Mouse (Mus musculus): ENCODE measurements at regions not wholly inside any gene's neighbourhood (a gene's known extent, or its start where the extent isn't known, plus 50 kb on each side); places are given as distances from the start of the nearest gene placed in this dataset.

DNA sequence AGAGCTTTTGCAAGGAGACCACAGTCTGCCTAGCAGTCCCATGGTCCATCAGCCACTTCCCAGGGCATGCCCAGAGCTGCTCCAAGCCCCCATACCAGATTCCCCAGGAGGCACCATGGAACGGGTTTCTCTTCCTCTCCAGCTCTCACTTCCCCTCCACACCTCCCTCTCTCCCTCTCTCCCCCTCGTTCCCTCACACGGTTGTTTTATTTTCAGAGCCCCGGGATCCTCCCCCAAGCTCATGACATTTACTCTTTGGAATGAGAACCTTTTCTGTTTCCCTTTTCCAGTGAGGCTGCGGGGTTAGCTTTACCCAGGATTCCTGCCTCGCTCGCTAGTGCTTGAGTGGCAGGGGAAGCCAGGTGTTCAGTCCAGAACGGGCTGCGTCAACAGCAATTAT, 436.9 kb downstream of the Matn1 start:
- no peak overlapping the region for H3K27ac ChIP-seq (ENCODE audit: insufficient read depth, low read depth)
- no peak for DNase-seq (ENCODE audit: extremely low read depth)
- H3K79me2 ChIP-seq (replicated peaks; ENCODE audit: control insufficient read depth, extremely low read depth, insufficient read depth, poor library complexity, severe bottlenecking): no peaks in the 10 kb centered on the region
- H3K4me2 ChIP-seq (ENCODE audit: insufficient read depth, low read depth, poor library complexity, severe bottlenecking): no peak overlapping the region
- peaks cover 11 to 22% of the 10 kb centered on the region in 2 experiments for H3K4me1 ChIP-seq (ENCODE audit: control insufficient read depth in 1 of 2, insufficient read depth in 2 of 2)
- dilution Hi-C loops (cut with MboI; ENCODE audit: extremely low pct_ligation_motif_present, extremely low pct_unique_long_range_greater_than_20kb, low sequenced_read_pairs): no loop called here
- H3K9me3 ChIP-seq (replicated peaks; ENCODE audit: low read length): no peaks in the 10 kb centered on the region
- no peak overlapping the region for H3K9ac ChIP-seq (ENCODE audit: insufficient read depth, low read depth)
- H3K36me3 ChIP-seq (replicated peaks in 1 of 2; ENCODE audit: control insufficient read depth in 1 of 2, insufficient read depth in 1 of 2, low read length in 1 of 2): no peaks in the 10 kb centered on the region
- TF ChIP-seq TCF12 (IDR thresholded peaks at IDR 0.05; ENCODE audit: low read depth, low read length) (no peak), ETS1 (conservative IDR thresholded peaks at IDR 0.05; ENCODE audit: low read depth, low read length) (no peak), ELF1 (IDR thresholded peaks at IDR 0.05; ENCODE audit: low read depth, low read length) (no peak), CTCF (conservative IDR thresholded peaks at IDR 0.05 in 1 of 2, IDR thresholded peaks at IDR 0.05 in 1 of 2; ENCODE audit: low read depth in 2 of 2, low read length in 2 of 2) (no peak), ZNF384 (IDR thresholded peaks at IDR 0.05; ENCODE audit: low read depth, low read length) (no peak), JUND (conservative IDR thresholded peaks at IDR 0.05; ENCODE audit: low read depth, low read length) (no peak), PAX5 (IDR thresholded peaks at IDR 0.05; ENCODE audit: low read length) (no peak), MEF2A (IDR thresholded peaks at IDR 0.05; ENCODE audit: borderline replicate concordance, low read depth, low read length) (no peak), CHD1 (IDR thresholded peaks at IDR 0.05; ENCODE audit: low read depth, low read length) (no peak), TBP (conservative IDR thresholded peaks at IDR 0.05; ENCODE audit: low read depth, low read length) (no peak), MAFK (IDR thresholded peaks at IDR 0.05; ENCODE audit: insufficient replicate concordance, low read length) (no peak), RCOR1 (conservative IDR thresholded peaks at IDR 0.05; ENCODE audit: low read depth, low read length) (no peak), BHLHE40 (IDR thresholded peaks at IDR 0.05; ENCODE audit: low read depth, low read length) (no peak), NRF1 (IDR thresholded peaks at IDR 0.05; ENCODE audit: low read depth, low read length) (no peak), USF1 (IDR thresholded peaks at IDR 0.05; ENCODE audit: low read depth, low read length) (no peak), MYC (IDR thresholded peaks at IDR 0.05; ENCODE audit: low read depth, low read length) (no peak), GABPA (IDR thresholded peaks at IDR 0.05; ENCODE audit: insufficient replicate concordance, low read depth, low read length) (no peak)
- no peaks in the 10 kb centered on the region for H3K27me3 ChIP-seq (replicated peaks)
- in situ Hi-C loops (cut with MboI; ENCODE audit: low pct_ligation_motif_present, low pct_unique_long_range_greater_than_20kb, low sequenced_read_pairs): no loop called here
- H3K4me3 ChIP-seq (replicated peaks in 1 of 3; ENCODE audit: low read depth in 2 of 3, low read length in 2 of 3, poor library complexity in 1 of 3): no peak overlapping the region

DNA sequence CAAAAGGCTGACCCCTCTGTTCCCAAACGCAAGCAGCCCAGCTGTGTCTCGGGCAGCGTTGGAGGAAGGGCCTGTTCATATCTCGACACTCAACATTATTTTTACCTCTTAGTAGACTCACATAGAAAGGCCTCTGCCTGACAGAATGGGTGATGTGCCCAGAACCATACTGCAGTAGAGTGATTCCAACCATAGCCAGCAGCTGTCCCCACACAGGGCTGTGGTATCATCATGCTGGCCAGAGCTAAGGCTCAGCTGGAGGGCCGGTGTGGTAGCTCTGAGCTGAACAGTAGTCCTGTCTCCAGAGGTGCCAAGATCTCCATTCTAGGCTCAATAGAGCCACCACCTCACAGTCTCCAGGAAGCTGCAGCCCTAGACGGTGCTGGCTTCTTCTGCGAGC, 437.3 kb downstream of the Matn1 start:
- dilution Hi-C loops (cut with MboI; ENCODE audit: extremely low pct_ligation_motif_present, extremely low pct_unique_long_range_greater_than_20kb, low sequenced_read_pairs): no loop called here
- H3K4me2 ChIP-seq (ENCODE audit: insufficient read depth, low read depth, poor library complexity, severe bottlenecking): no peak overlapping the region

More for the DNA sequence above, 437.3 kb downstream of the Matn1 start:
- TF ChIP-seq MAZ (IDR thresholded peaks at IDR 0.05; ENCODE audit: low read depth, low read length) (no peak), ZNF384 (IDR thresholded peaks at IDR 0.05; ENCODE audit: low read depth, low read length) (no peak), POLR2A (IDR thresholded peaks at IDR 0.05; ENCODE audit: low read depth, low read length) (no peak), CHD1 (IDR thresholded peaks at IDR 0.05; ENCODE audit: low read depth, low read length) (no peak), RCOR1 (conservative IDR thresholded peaks at IDR 0.05; ENCODE audit: low read depth, low read length) (no peak), MXI1 (IDR thresholded peaks at IDR 0.05; ENCODE audit: low read depth, low read length) (no peak), ZMIZ1 (IDR thresholded peaks at IDR 0.05; ENCODE audit: low read depth, low read length) (no peak), BHLHE40 (IDR thresholded peaks at IDR 0.05; ENCODE audit: low read depth, low read length) (no peak), CTCF (conservative IDR thresholded peaks at IDR 0.05 in 1 of 2, IDR thresholded peaks at IDR 0.05 in 1 of 2; ENCODE audit: low read depth in 2 of 2, low read length in 2 of 2) (no peak), ELF1 (IDR thresholded peaks at IDR 0.05; ENCODE audit: low read depth, low read length) (no peak), USF1 (IDR thresholded peaks at IDR 0.05; ENCODE audit: low read depth, low read length) (no peak), SMC3 (IDR thresholded peaks at IDR 0.05; ENCODE audit: low read depth, low read length) (no peak), ZKSCAN1 (IDR thresholded peaks at IDR 0.05; ENCODE audit: borderline replicate concordance, low read depth, low read length) (no peak), JUND (conservative IDR thresholded peaks at IDR 0.05; ENCODE audit: low read depth, low read length) (no peak), MEF2A (IDR thresholded peaks at IDR 0.05; ENCODE audit: borderline replicate concordance, low read depth, low read length) (no peak), TBP (conservative IDR thresholded peaks at IDR 0.05; ENCODE audit: low read depth, low read length) (no peak), TCF12 (IDR thresholded peaks at IDR 0.05; ENCODE audit: low read depth, low read length) (no peak), HCFC1 (IDR thresholded peaks at IDR 0.05; ENCODE audit: low read depth, low read length) (no peak), SIN3A (IDR thresholded peaks at IDR 0.05; ENCODE audit: low read length) (no peak)
- Histone ChIP-seq H3K27me3 (replicated peaks) (no peaks in the 10 kb centered on the region), H3K9ac (ENCODE audit: insufficient read depth, low read depth) (no peak overlapping the region), H3K4me3 (replicated peaks in 1 of 3; ENCODE audit: low read depth in 2 of 3, low read length in 2 of 3, poor library complexity in 1 of 3) (no peak overlapping the region), H3K4me1 (ENCODE audit: control insufficient read depth in 1 of 2, insufficient read depth in 2 of 2) (peaks cover 11 to 22% of the 10 kb centered on the region in 2 experiments), H3K9me3 (replicated peaks; ENCODE audit: low read length) (peaks cover 2% of the 10 kb centered on the region), H3K27ac (ENCODE audit: insufficient read depth, low read depth) (no peak overlapping the region), H3K36me3 (replicated peaks in 1 of 2; ENCODE audit: control insufficient read depth in 1 of 2, insufficient read depth in 1 of 2, low read length in 1 of 2) (no peaks in the 10 kb centered on the region), H3K79me2 (replicated peaks; ENCODE audit: control insufficient read depth, extremely low read depth, insufficient read depth, poor library complexity, severe bottlenecking) (no peaks in the 10 kb centered on the region)
- no peak for DNase-seq (ENCODE audit: extremely low read depth)
- in situ Hi-C loops (cut with MboI; ENCODE audit: low pct_ligation_motif_present, low pct_unique_long_range_greater_than_20kb, low sequenced_read_pairs): no loop called here

Measured in CH12.LX (cell line).